Mouse (Mus musculus) stomach, postnatal 0 days (tissue): ENCODE results near the gene 1810024B03Rik.

Experiments
- CTCF ChIP-seq: IDR thresholded peaks from 2 replicates; pipeline ENCODE4 v1.5.1; 2016; ENCODE audit warnings: antibody characterized with exemption, low read depth, mild to moderate bottlenecking, moderate library complexity
- EP300 ChIP-seq: optimal IDR thresholded peaks from 2 replicates; pipeline ENCODE3; 2016; ENCODE audit warnings: antibody characterized with exemption

DNA sequence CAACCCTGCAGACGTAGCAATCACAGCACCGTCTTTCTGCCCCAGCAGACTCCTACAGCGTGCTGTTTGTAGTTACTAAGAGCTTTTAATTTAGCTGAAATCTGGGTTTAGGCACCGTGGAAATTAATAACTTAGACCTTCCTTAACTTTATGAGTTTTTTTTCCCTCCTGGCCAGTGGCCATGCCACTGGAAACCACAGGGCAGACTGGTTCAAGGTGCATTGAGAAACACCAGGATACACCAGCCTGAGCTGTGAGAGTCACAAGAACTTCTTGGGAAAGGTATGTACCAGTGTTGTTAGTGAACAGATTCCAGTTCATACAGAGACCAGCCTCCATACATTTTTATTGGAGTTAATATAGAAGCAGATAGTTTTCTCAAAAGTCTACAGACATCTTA is 69.6 kb downstream of the 1810024B03Rik start:
- no peak for TF ChIP-seq CTCF
- no peak for TF ChIP-seq EP300
